Mouse (Mus musculus) left cerebral cortex, postnatal 25 days (tissue): ENCODE results near the gene Slx4ip. TPM values are rescaled to one million over a fixed set of nuclear protein-coding genes. Genes with fewer than 3 reads are reported as not detected.

ENCODE experiments used
- DNase-seq, 2 experiments: peaks; one replicate each; pipeline ENCODE4 v3.0.0; 2022; ENCODE audit warnings: low spot score in 2 of 2, mixed read lengths in 1 of 2
- intact Hi-C: fragments of 180-260 bp; cut with DNase I; formaldehyde crosslinking; loops from one replicate; pipeline ENCODE4 v1.15.1; 2025
- total RNA-seq, 2 experiments: library from RNA; stranded (reverse); gene quantifications; 2 replicates each; pipeline ENCODE4 v1.2.3; 2021

Gene Slx4ip
- total RNA-seq, 2 experiments from 2014 or later = 9.3 to 10.0 TPM

GRCm38 (mm10) chr2:137116025-137116674 lies 225.1 kb downstream of the Slx4ip start, which contains the start of gene Jag1:
Gene Jag1 (minus strand): TSS chr2:137116644.
- peak; percentile 36 to 38 for DNase-seq
- intact Hi-C loops = loop anchor here (2.0 to 10.0 kb wide), 3 partner anchors 201 to 829 kb away; no protein-coding TSS in a partner anchor

GRCm38 (mm10) chr2:137116675-137117320 lies 225.8 kb downstream of the Slx4ip start:
- intact Hi-C loops = loop anchor here (2.0 to 10.0 kb wide), 3 partner anchors 202 to 828 kb away; no protein-coding TSS in a partner anchor
- peak; percentile 56 to 62 for DNase-seq

DNA sequence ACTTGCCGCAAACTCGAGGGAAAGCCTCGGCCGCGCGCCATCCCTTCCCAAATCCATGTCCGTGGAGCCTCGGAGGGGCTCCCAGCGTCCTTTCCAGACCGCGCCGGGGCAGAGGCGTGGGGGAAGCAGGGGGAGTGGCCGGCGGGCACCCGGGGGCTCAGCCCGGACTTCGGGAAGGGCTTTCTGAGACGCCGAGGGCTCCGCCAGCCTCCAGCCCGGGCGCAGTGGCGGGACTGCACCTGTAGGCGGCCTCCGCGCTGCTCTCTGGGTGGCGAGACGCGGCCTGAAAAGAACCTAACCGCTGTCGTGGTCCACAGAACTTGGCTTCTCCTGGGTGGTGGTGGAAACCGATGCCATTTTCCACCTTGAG lies 226.3 kb downstream of the Slx4ip start:
- intact Hi-C loops = loop anchor here (2.0 to 10.0 kb wide), 3 partner anchors 203 to 827 kb away; no protein-coding TSS in a partner anchor
- peak; percentile 45 to 53 for DNase-seq

Other genes starting within 250 kb of the Slx4ip start
- 1,000 to 10,000 TPM; 2,524 to 2,644 TPM for gene Snap25, start 177.8 kb upstream of the Slx4ip start, total RNA-seq
- 10 to 100 TPM; 12.8 to 45.7 TPM for gene AL731706.2, start 5.5 kb upstream of the Slx4ip start, total RNA-seq
- 1 to 10 TPM; 5.9 to 9.0 TPM for gene AL731706.1, start 171 bp downstream of the Slx4ip start, total RNA-seq
- 10 to 100 TPM; 37.3 to 38.4 TPM for gene Mkks, start 171 bp downstream of the Slx4ip start, total RNA-seq
- gene Jag1, start 225.4 kb downstream of the Slx4ip start, total RNA-seq = 1 to 10 TPM; 4.2 to 6.0 TPM